Mouse (Mus musculus): Measurements from ENCODE around the gene Csrp3.

GRCm38 (mm10) chr7:48883525-48884265 lies 35.9 kb upstream of the Csrp3 start:
- no peak for TF ChIP-seq FLI1 (IDR thresholded peaks at IDR 0.05; ENCODE audit: low read length)
- no peak for TF ChIP-seq GATA1 (IDR thresholded peaks at IDR 0.05; ENCODE audit: borderline replicate concordance, low read length)
